Mouse (Mus musculus) E14TG2a.4 (cell line): ENCODE measurements around the gene Hjurp.

Experiments used
- H3K27me3 ChIP-seq: 2 replicates; pipeline ENCODE4 v1.6.1; 2014; ENCODE audit warnings: low read length, control low read depth; ENCODE audit not compliant: insufficient read depth
- H3K36me3 ChIP-seq: 2 replicates; pipeline ENCODE4 v1.6.1; 2014; ENCODE audit warnings: low read length, control low read depth; ENCODE audit not compliant: insufficient read depth
- H3K4me1 ChIP-seq: replicated peaks from 2 replicates; pipeline ENCODE4 v1.6.1; 2014; ENCODE audit warnings: low read depth, low read length, control low read depth
- H3K4me3 ChIP-seq: replicated peaks from 2 replicates; pipeline ENCODE4 v1.5.1; 2014; ENCODE audit warnings: mild to moderate bottlenecking, low read length
- H3K9me3 ChIP-seq: 2 replicates; pipeline ENCODE4 v1.6.1; 2014; ENCODE audit warnings: low read length, control low read depth
- CTCF ChIP-seq: conservative IDR thresholded peaks from 2 replicates; pipeline ENCODE4 v1.5.1; 2014; ENCODE audit warnings: low read length
- NANOG ChIP-seq: IDR thresholded peaks from 2 replicates; pipeline ENCODE4 v1.6.1; 2014; ENCODE audit warnings: borderline replicate concordance, low read length, mixed read lengths
- POU5F1 ChIP-seq: IDR thresholded peaks from 2 replicates; pipeline ENCODE4 v1.6.1; 2014; ENCODE audit warnings: low read length, borderline replicate concordance

Hjurp gene

GRCm38 (mm10) chr1:88291409-88292005 lies 14.1 kb upstream of the Hjurp start:
- TF ChIP-seq NANOG, result no peak
- TF ChIP-seq CTCF, result no peak
- no peak for TF ChIP-seq POU5F1
- Histone ChIP-seq H3K36me3 (no peaks in the 10 kb centered on the region), H3K4me1 (peaks cover 12% of the 10 kb centered on the region), H3K9me3 (peaks cover 4% of the 10 kb centered on the region; the same call in 1 of the 2 replicates), H3K27me3 (peaks cover 9% of the 10 kb centered on the region; the same call in 1 of the 2 replicates), H3K4me3 (no peak overlapping the region)

- Histone ChIP-seq H3K4me1 (peaks cover 6% of the 10 kb centered on the region; the same call in 1 of the 2 replicates), H3K36me3 (no peaks in the 10 kb centered on the region), H3K9me3 (peaks cover 13% of the 10 kb centered on the region; the same call in 1 of the 2 replicates), H3K4me3 (no peak overlapping the region), H3K27me3 (peaks cover 15% of the 10 kb centered on the region)
- TF ChIP-seq NANOG (no peak), CTCF (no peak), POU5F1 (no peak)
These were observed 13.1 kb upstream of the Hjurp start for GRCm38 (mm10) chr1:88290511-88290910.

GRCm38 (mm10) chr1:88289917-88290316 lies 12.5 kb upstream of the Hjurp start:
- Histone ChIP-seq H3K4me3 (no peak overlapping the region), H3K4me1 (peaks cover 6% of the 10 kb centered on the region; the same call in 1 of the 2 replicates), H3K9me3 (peaks cover 13% of the 10 kb centered on the region; the same call in 1 of the 2 replicates), H3K27me3 (peaks cover 15% of the 10 kb centered on the region), H3K36me3 (no peaks in the 10 kb centered on the region)
- TF ChIP-seq CTCF (peak; percentile 100), NANOG (no peak)

- peaks cover 15% of the 10 kb centered on the region for H3K27me3 ChIP-seq
- H3K36me3 ChIP-seq, result no peaks in the 10 kb centered on the region
- H3K9me3 ChIP-seq, result peaks cover 13% of the 10 kb centered on the region; the same call in 1 of the 2 replicates
- no peak overlapping the region for H3K4me3 ChIP-seq
- no peak for TF ChIP-seq CTCF
- TF ChIP-seq POU5F1, result no peak
- TF ChIP-seq NANOG, result no peak
- H3K4me1 ChIP-seq, result peaks cover 8% of the 10 kb centered on the region
These were observed 11.7 kb upstream of the Hjurp start for GRCm38 (mm10) chr1:88289152-88289551.

GRCm38 (mm10) chr1:88288789-88289127 lies 11.3 kb upstream of the Hjurp start:
- peaks cover 15% of the 10 kb centered on the region for H3K27me3 ChIP-seq
- H3K4me1 ChIP-seq, result peaks cover 12% of the 10 kb centered on the region
- peaks cover 13% of the 10 kb centered on the region; the same call in 1 of the 2 replicates for H3K9me3 ChIP-seq
- no peak for TF ChIP-seq POU5F1
- no peak for TF ChIP-seq CTCF
- TF ChIP-seq NANOG, result no peak
- no peak overlapping the region for H3K4me3 ChIP-seq
- H3K36me3 ChIP-seq, result no peaks in the 10 kb centered on the region

- H3K4me3 ChIP-seq, result no peak overlapping the region
- peaks cover 17% of the 10 kb centered on the region for H3K27me3 ChIP-seq
- peaks cover 12% of the 10 kb centered on the region for H3K4me1 ChIP-seq
- H3K36me3 ChIP-seq, result no peaks in the 10 kb centered on the region
- no peak for TF ChIP-seq NANOG
- TF ChIP-seq CTCF, result no peak; the same call in 1 of the 2 replicates
- TF ChIP-seq POU5F1, result no peak
- peaks cover 13% of the 10 kb centered on the region; the same call in 1 of the 2 replicates for H3K9me3 ChIP-seq
These were observed 10.8 kb upstream of the Hjurp start for GRCm38 (mm10) chr1:88288056-88288788.

- peaks cover 12% of the 10 kb centered on the region for H3K4me1 ChIP-seq
- peaks cover 13% of the 10 kb centered on the region; the same call in 1 of the 2 replicates for H3K9me3 ChIP-seq
- no peak overlapping the region for H3K4me3 ChIP-seq
- no peaks in the 10 kb centered on the region for H3K36me3 ChIP-seq
- TF ChIP-seq POU5F1, result no peak
- peak; percentile 100 for TF ChIP-seq CTCF
- H3K27me3 ChIP-seq, result peaks cover 17% of the 10 kb centered on the region
These were observed 10.2 kb upstream of the Hjurp start for GRCm38 (mm10) chr1:88287697-88287980.

- H3K4me1 ChIP-seq, result peaks cover 12% of the 10 kb centered on the region
- peaks cover 13% of the 10 kb centered on the region; the same call in 1 of the 2 replicates for H3K9me3 ChIP-seq
- TF ChIP-seq NANOG (no peak), CTCF (no peak)
- peaks cover 15% of the 10 kb centered on the region for H3K27me3 ChIP-seq
- no peaks in the 10 kb centered on the region for H3K36me3 ChIP-seq
- no peak overlapping the region for H3K4me3 ChIP-seq
These were observed 9.7 kb upstream of the Hjurp start for GRCm38 (mm10) chr1:88286887-88287696.
